Mouse (Mus musculus) cortical plate, adult 2 months (tissue): ENCODE measurements around the gene Foxp1. TPM values are rescaled to one million over a fixed set of nuclear protein-coding genes. Genes with fewer than 3 reads are reported as not detected.

Experiments used
- H3K27ac ChIP-seq: fragments of 200-500 bp; 2 replicates; pipeline ENCODE4 v1.5.1; 2012; ENCODE audit warnings: low read length, control low read depth, inconsistent platforms; ENCODE audit not compliant: insufficient read depth
- H3K4me1 ChIP-seq: fragments of 200-500 bp; 2 replicates; pipeline ENCODE4 v1.6.1; 2011; ENCODE audit warnings: low read length; ENCODE audit not compliant: control insufficient read depth, insufficient read depth
- H3K4me3 ChIP-seq: fragments of 200-500 bp; 2 replicates; pipeline ENCODE4 v1.5.1; 2011; ENCODE audit warnings: mild to moderate bottlenecking, low read length, control low read depth; ENCODE audit not compliant: insufficient read depth
- CTCF ChIP-seq: fragments of 200-500 bp; IDR thresholded peaks from 2 replicates; pipeline ENCODE4 v1.5.1; 2011; ENCODE audit warnings: mild to moderate bottlenecking, control low read depth, low read length; ENCODE audit not compliant: insufficient read depth; ENCODE audit errors: extremely low read depth
- POLR2A ChIP-seq: fragments of 200-500 bp; IDR thresholded peaks from 2 replicates; pipeline ENCODE4 v1.6.1; 2011; ENCODE audit warnings: mild to moderate bottlenecking, low read length, control low read depth; ENCODE audit not compliant: insufficient read depth; ENCODE audit errors: extremely low read depth
- polyA plus RNA-seq: library from polyadenylated mRNA; depleted of rRNA; stranded (reverse); fragments of >200 nt; gene quantifications from 2 replicates; pipeline ENCODE4 v1.2.3, GENCODE M21; 2012

Gene Foxp1
- polyA plus RNA-seq, 1 experiment, result 99.2 TPM

- TF ChIP-seq POLR2A (no peak), CTCF (no peak)
- peaks cover 2% of the 10 kb centered on the region; the same call in 1 of the 2 replicates for H3K4me1 ChIP-seq
- no peak overlapping the region for H3K4me3 ChIP-seq
- no peak overlapping the region for H3K27ac ChIP-seq
Measured at GRCm38 (mm10) chr6:99084956-99085355, 437.6 kb downstream of the Foxp1 start.

GRCm38 (mm10) chr6:99081259-99081658 lies 441.3 kb downstream of the Foxp1 start:
- TF ChIP-seq POLR2A (no peak), CTCF (no peak)
- peaks cover 8% of the 10 kb centered on the region for H3K4me1 ChIP-seq
- no peak overlapping the region for H3K4me3 ChIP-seq
- no peak overlapping the region for H3K27ac ChIP-seq

- Histone ChIP-seq H3K4me1 (peaks cover 8% of the 10 kb centered on the region), H3K4me3 (no peak overlapping the region; the same call in 1 of the 2 replicates), H3K27ac (peak overlapping the region; percentile 27)
- peak; percentile 58; the same call in 1 of the 2 replicates for TF ChIP-seq POLR2A
- no peak for TF ChIP-seq CTCF
Measured at GRCm38 (mm10) chr6:99079041-99079835, 443.3 kb downstream of the Foxp1 start.

- Histone ChIP-seq H3K27ac (no peak overlapping the region), H3K4me1 (peaks cover 8% of the 10 kb centered on the region), H3K4me3 (no peak overlapping the region)
- TF ChIP-seq CTCF, result no peak
- TF ChIP-seq POLR2A, result no peak
Measured at GRCm38 (mm10) chr6:99078089-99078488, 444.4 kb downstream of the Foxp1 start.

GRCm38 (mm10) chr6:99073303-99074271 lies 448.9 kb downstream of the Foxp1 start:
- no peak overlapping the region for H3K4me3 ChIP-seq
- H3K27ac ChIP-seq, result no peak overlapping the region
- no peak for TF ChIP-seq POLR2A
- TF ChIP-seq CTCF, result no peak
- H3K4me1 ChIP-seq, result peaks cover 2% of the 10 kb centered on the region; the same call in 1 of the 2 replicates

- H3K27ac ChIP-seq, result no peak overlapping the region
- TF ChIP-seq POLR2A (no peak), CTCF (no peak)
- H3K4me3 ChIP-seq, result no peak overlapping the region
- no peaks in the 10 kb centered on the region for H3K4me1 ChIP-seq
Measured at GRCm38 (mm10) chr6:99070710-99071109, 451.8 kb downstream of the Foxp1 start.

GRCm38 (mm10) chr6:99069726-99070125 lies 452.8 kb downstream of the Foxp1 start:
- H3K4me3 ChIP-seq, result no peak overlapping the region
- no peak for TF ChIP-seq CTCF
- TF ChIP-seq POLR2A, result no peak
- no peaks in the 10 kb centered on the region for H3K4me1 ChIP-seq
- no peak overlapping the region for H3K27ac ChIP-seq

- Histone ChIP-seq H3K4me3 (no peak overlapping the region), H3K4me1 (no peaks in the 10 kb centered on the region), H3K27ac (no peak overlapping the region)
- TF ChIP-seq POLR2A (no peak), CTCF (no peak)
Measured at GRCm38 (mm10) chr6:99065569-99066353, 456.8 kb downstream of the Foxp1 start.
